ENCODE assay signal across 22 mouse cellular contexts in genomic region chr3:26877291-26877690, GRCm38 (mm10).
DNase-seq lines count a peak whose midpoint lies in the region; ATAC-seq and TF ChIP-seq lines count a peak whose summit lies in the region.
"Had no signal": no experiment of that assay in that cellular context is flagged by ENCODE, and none has a peak within 500 bp of the region (broad histone marks: within the 10 kb centered on the region; RNA-seq: fewer than 3 reads in every experiment).

No protein-coding gene starts in this region.

- no peak overlapping the region for H3K27ac ChIP-seq in midbrain, embryonic 11.5 days (ENCODE audit: low read depth, low read length)
- H3K27ac ChIP-seq in midbrain, embryonic 13.5 days = no peak overlapping the region
- no peak overlapping the region for H3K27ac ChIP-seq in midbrain, embryonic 12.5 days (replicated peaks)
- H3K27ac ChIP-seq in midbrain, postnatal 0 days (ENCODE audit: low read depth, low read length) = no peak overlapping the region

- peak; percentile 16 for DNase-seq in heart, adult 11 months
- DNase-seq in heart, adult 8-10 months (ENCODE audit: low spot score) = no peak
- DNase-seq in midbrain, embryonic 11.5 days (ENCODE audit: low spot score, missing footprints) = peak; percentile 81
- DNase-seq in midbrain, postnatal 0 days (ENCODE audit: low spot score) = no peak
- peak; percentile 24 for DNase-seq in retina, postnatal 1 day
- DNase-seq in retina, embryonic 14.5 days (ENCODE audit: low spot score) = no peak
- DNase-seq: adrenal gland, adult 2 months; adrenal gland, adult 8-10 months; adrenal gland, postnatal 10 days; adrenal gland, postnatal 14 days; adrenal gland, postnatal 25 days; adrenal gland, postnatal 36 days; B cell, adult 2 months; cerebellum, adult 11 months; cerebellum, adult 11-12 months had no signal

- no peak overlapping the region for H3K4me2 ChIP-seq in midbrain, embryonic 11.5 days
- H3K4me2 ChIP-seq in midbrain, embryonic 13.5 days (replicated peaks) = no peak overlapping the region
- H3K4me2 ChIP-seq in midbrain, embryonic 12.5 days (replicated peaks) = no peak overlapping the region
- H3K4me2 ChIP-seq in midbrain, postnatal 0 days (ENCODE audit: low read depth, low read length, poor library complexity, severe bottlenecking) = no peak overlapping the region

- ATAC-seq in midbrain, embryonic 11.5 days (ENCODE audit: low FRiP score) = peak; percentile 73; the same call in 1 of the 2 replicates
- no peak for ATAC-seq in midbrain, embryonic 13.5 days
- 0 out of 2 replicates have a peak, but pooled peaks have one; percentile 38 for ATAC-seq in midbrain, embryonic 12.5 days (ENCODE audit: low FRiP score, low read depth)
- no peak for ATAC-seq in midbrain, postnatal 0 days (ENCODE audit: low FRiP score)
- ATAC-seq: activated CD4-positive, CD25-positive, alpha-beta regulatory T cell, adult 4 months; CD4-positive, CD25-positive, alpha-beta regulatory T cell, adult 4 months; Patski had no signal

- H3K4me3 ChIP-seq in midbrain, embryonic 11.5 days (ENCODE audit: low read depth, low read length) = no peak overlapping the region
- no peak overlapping the region for H3K4me3 ChIP-seq in midbrain, embryonic 13.5 days (replicated peaks)
- H3K4me3 ChIP-seq in midbrain, embryonic 12.5 days = no peak overlapping the region
- no peak overlapping the region for H3K4me3 ChIP-seq in midbrain, postnatal 0 days (ENCODE audit: low read depth, low read length)

- no peaks in the 10 kb centered on the region for H3K27me3 ChIP-seq in midbrain, embryonic 11.5 days (ENCODE audit: control insufficient read depth, insufficient read depth, low read length)
- H3K27me3 ChIP-seq in midbrain, embryonic 13.5 days = no peaks in the 10 kb centered on the region
- H3K27me3 ChIP-seq in midbrain, embryonic 12.5 days = no peaks in the 10 kb centered on the region
- no peaks in the 10 kb centered on the region for H3K27me3 ChIP-seq in midbrain, postnatal 0 days (ENCODE audit: insufficient read depth, low read length)
- H3K27me3 ChIP-seq: CH12.LX had no signal

- H3K9ac ChIP-seq in midbrain, embryonic 11.5 days (ENCODE audit: low read length) = no peak overlapping the region
- no peak overlapping the region for H3K9ac ChIP-seq in midbrain, embryonic 13.5 days (replicated peaks)
- H3K9ac ChIP-seq in midbrain, embryonic 12.5 days (replicated peaks) = no peak overlapping the region
- no peak overlapping the region for H3K9ac ChIP-seq in midbrain, postnatal 0 days (replicated peaks; ENCODE audit: low read length, poor library complexity, severe bottlenecking)

- H3K4me1 ChIP-seq in midbrain, embryonic 11.5 days (ENCODE audit: control insufficient read depth, insufficient read depth, low read length) = peaks cover 3% of the 10 kb centered on the region; the same call in 1 of the 2 replicates
- 0 out of 2 replicates have a peak, but pooled peaks cover 3% of the 10 kb centered on the region for H3K4me1 ChIP-seq in midbrain, embryonic 13.5 days (replicated peaks)
- H3K4me1 ChIP-seq in midbrain, embryonic 12.5 days = no peaks in the 10 kb centered on the region
- no peaks in the 10 kb centered on the region for H3K4me1 ChIP-seq in midbrain, postnatal 0 days (ENCODE audit: insufficient read depth, low read length)

- TF ChIP-seq CTCF in midbrain, postnatal 0 days (IDR thresholded peaks at IDR 0.05) = no peak

- 42% methylated on average over 2 of the region's 2 CpGs for WGBS in midbrain, embryonic 11.5 days
- WGBS in midbrain, embryonic 13.5 days = 30% methylated on average over 2 of the region's 2 CpGs
- WGBS in midbrain, embryonic 12.5 days = 42% methylated on average over 2 of the region's 2 CpGs
- 27% methylated on average over 2 of the region's 2 CpGs for WGBS in midbrain, postnatal 0 days

- no peaks in the 10 kb centered on the region for H3K9me3 ChIP-seq in midbrain, embryonic 11.5 days (ENCODE audit: control insufficient read depth, low read length)
- no peaks in the 10 kb centered on the region for H3K9me3 ChIP-seq in midbrain, embryonic 13.5 days
- no peaks in the 10 kb centered on the region for H3K9me3 ChIP-seq in midbrain, embryonic 12.5 days
- H3K9me3 ChIP-seq in midbrain, postnatal 0 days (ENCODE audit: low read length) = no peaks in the 10 kb centered on the region
- H3K9me3 ChIP-seq: G1E had no signal

- no peaks in the 10 kb centered on the region for H3K36me3 ChIP-seq in midbrain, embryonic 11.5 days (ENCODE audit: control insufficient read depth, insufficient read depth, low read length)
- no peaks in the 10 kb centered on the region for H3K36me3 ChIP-seq in midbrain, embryonic 13.5 days
- no peaks in the 10 kb centered on the region for H3K36me3 ChIP-seq in midbrain, embryonic 12.5 days
- no peaks in the 10 kb centered on the region for H3K36me3 ChIP-seq in midbrain, postnatal 0 days (ENCODE audit: insufficient read depth, low read length)
- H3K36me3 ChIP-seq: G1E had no signal

Comparison
In these comparisons a context has a peak if more than half of its experiments do, and no peak if none do; other contexts are left out.
1. DNase-seq: peak in heart, adult 11 months (single experiment), midbrain, embryonic 11.5 days (single experiment) and retina, postnatal 1 day (single experiment); none in heart, adult 8-10 months (single experiment), midbrain, postnatal 0 days (single experiment) and retina, embryonic 14.5 days (single experiment).
2. ATAC-seq: peak in midbrain, embryonic 11.5 days (single experiment) and midbrain, embryonic 12.5 days (single experiment); none in midbrain, embryonic 13.5 days (single experiment) and midbrain, postnatal 0 days (single experiment).